Comparison of ENCODE assay signal across 14 mouse cellular contexts in genomic region chr7:73304799-73305198, GRCm38 (mm10).
DNase-seq lines count a peak whose midpoint lies in the region; ATAC-seq and TF ChIP-seq lines count a peak whose summit lies in the region.
"Had no signal": no experiment of that assay in that cellular context is flagged by ENCODE, and none has a peak within 500 bp of the region (broad histone marks: within the 10 kb centered on the region; RNA-seq: fewer than 3 reads in every experiment).

No protein-coding gene starts in this region.

- intact Hi-C loops in left cerebral cortex, postnatal 4 days (cut with DNase I), result no loop called here

- no peaks in the 10 kb centered on the region for H3K36me3 ChIP-seq in ES-Bruce4 (ENCODE audit: control insufficient read depth, insufficient read depth, low read length, poor library complexity, severe bottlenecking)
- no peaks in the 10 kb centered on the region for H3K36me3 ChIP-seq in hindbrain, embryonic 10.5 days
- no peaks in the 10 kb centered on the region for H3K36me3 ChIP-seq in midbrain, embryonic 15.5 days (replicated peaks)
- H3K36me3 ChIP-seq: embryonic facial prominence, embryonic 13.5 days; limb, embryonic 15.5 days had no signal

- 9% methylated on average over 9 of the region's 9 CpGs for WGBS in hindbrain, embryonic 10.5 days
- WGBS in midbrain, embryonic 15.5 days, result 8% methylated on average over 9 of the region's 9 CpGs

- TF ChIP-seq POLR2A in ES-Bruce4 (IDR thresholded peaks at IDR 0.05; ENCODE audit: insufficient read depth, low read length), result no peak

- no peak overlapping the region for H3K9ac ChIP-seq in ES-Bruce4 (ENCODE audit: low read depth, poor library complexity, severe bottlenecking)
- no peak overlapping the region for H3K9ac ChIP-seq in midbrain, embryonic 15.5 days
- H3K9ac ChIP-seq: embryonic facial prominence, embryonic 13.5 days; limb, embryonic 15.5 days had no signal

- peak; percentile 19; the same call in 1 of the 2 replicates for ATAC-seq in midbrain, embryonic 15.5 days (replicated peaks)

- no peak for TF ChIP-seq CTCF in ES-Bruce4 (IDR thresholded peaks at IDR 0.05; ENCODE audit: low read depth, low read length)

- no peaks in the 10 kb centered on the region for H3K9me3 ChIP-seq in ES-Bruce4 (replicated peaks; ENCODE audit: control insufficient read depth, insufficient read depth, low read length, poor library complexity, severe bottlenecking)
- no peaks in the 10 kb centered on the region for H3K9me3 ChIP-seq in hindbrain, embryonic 10.5 days
- H3K9me3 ChIP-seq in midbrain, embryonic 15.5 days, result no peaks in the 10 kb centered on the region
- H3K9me3 ChIP-seq: embryonic facial prominence, embryonic 13.5 days; limb, embryonic 15.5 days had no signal

- no peaks in the 10 kb centered on the region for H3K27me3 ChIP-seq in ES-Bruce4 (ENCODE audit: control insufficient read depth, insufficient read depth, low read length, poor library complexity, severe bottlenecking)
- H3K27me3 ChIP-seq in hindbrain, embryonic 10.5 days (ENCODE audit: insufficient read depth, poor library complexity, severe bottlenecking), result peaks cover 16% of the 10 kb centered on the region; the same call in 1 of the 2 replicates
- H3K27me3 ChIP-seq in midbrain, embryonic 15.5 days (replicated peaks), result no peaks in the 10 kb centered on the region
- H3K27me3 ChIP-seq: CH12.LX had no signal

- 0 out of 2 replicates have a peak, but pooled peaks have one; percentile 43 for TF ChIP-seq EP300 in ES-Bruce4 (IDR thresholded peaks at IDR 0.05; ENCODE audit: insufficient read depth, low read depth, low read length)

- peak; percentile 86 for DNase-seq in ZHBTc4 (ENCODE audit: low read depth, low spot score)
- peak; percentile 66 for DNase-seq in hindbrain, embryonic 10.5 days (ENCODE audit: low spot score)
- no peak for DNase-seq in adrenal gland, adult (ENCODE audit: inconsistent age in 2 of 2, low spot score in 1 of 2)
- no peak for DNase-seq in cerebellum, adult 8-10 months
- DNase-seq in left cerebral cortex, postnatal 4 days, result no peak
- DNase-seq: kidney, postnatal 4 days; lung, postnatal 10 days; right cerebral cortex, postnatal 4 days had no signal

- H3K4me2 ChIP-seq in midbrain, embryonic 15.5 days, result no peak overlapping the region
- H3K4me2 ChIP-seq: embryonic facial prominence, embryonic 13.5 days; limb, embryonic 15.5 days had no signal

- H3K4me1 ChIP-seq in ES-Bruce4 (ENCODE audit: control insufficient read depth, insufficient read depth, low read length), result peaks cover 10% of the 10 kb centered on the region
- H3K4me1 ChIP-seq in hindbrain, embryonic 10.5 days (replicated peaks), result peaks cover 75% of the 10 kb centered on the region
- peaks cover 36% of the 10 kb centered on the region for H3K4me1 ChIP-seq in midbrain, embryonic 15.5 days

- no peak overlapping the region for H3K27ac ChIP-seq in ES-Bruce4 (ENCODE audit: insufficient read depth, low read length)
- H3K27ac ChIP-seq in hindbrain, embryonic 10.5 days, result peak overlapping the region; percentile 87
- no peak overlapping the region for H3K27ac ChIP-seq in midbrain, embryonic 15.5 days
- H3K27ac ChIP-seq: embryonic facial prominence, embryonic 13.5 days; limb, embryonic 15.5 days had no signal

- H3K4me3 ChIP-seq in ES-Bruce4 (ENCODE audit: low read depth, low read length), result no peak overlapping the region
- peak overlapping the region; percentile 20 for H3K4me3 ChIP-seq in hindbrain, embryonic 10.5 days
- H3K4me3 ChIP-seq in midbrain, embryonic 15.5 days, result no peak overlapping the region
- H3K4me3 ChIP-seq: embryonic facial prominence, embryonic 13.5 days; limb, embryonic 15.5 days; myocyte had no signal

Comparison
In these comparisons a context has a peak if more than half of its experiments do, and no peak if none do; other contexts are left out.
1. DNase-seq: peak in ZHBTc4 (single experiment) and hindbrain, embryonic 10.5 days (single experiment); none in adrenal gland, adult (0 of 2), cerebellum, adult 8-10 months (single experiment) and left cerebral cortex, postnatal 4 days (single experiment).